Mouse (Mus musculus) midbrain, embryonic 15.5 days (tissue): ENCODE measurements around the gene Gpr108. TPM values are rescaled to one million over a fixed set of nuclear protein-coding genes. Genes with fewer than 3 reads are reported as not detected.

Experiments
- ATAC-seq: fragments of 200-750 bp; cut with Nextera tagmentation; replicated peaks from 2 replicates; pipeline ENCODE4 v1.8.0; 2017; ENCODE audit warnings: moderate TSS enrichment
- H3K27ac ChIP-seq: fragments of 300-500 bp; sonication (generic); 2 replicates; pipeline ENCODE4 v1.5.1; 2015; ENCODE audit warnings: mild to moderate bottlenecking, inconsistent platforms
- H3K27me3 ChIP-seq: fragments of 300-500 bp; sonication (generic); replicated peaks from 2 replicates; pipeline ENCODE4 v1.6.1; 2015; ENCODE audit warnings: inconsistent platforms
- H3K36me3 ChIP-seq: fragments of 300-500 bp; sonication (generic); replicated peaks from 2 replicates; pipeline ENCODE4 v1.6.1; 2015; ENCODE audit warnings: inconsistent platforms
- H3K4me1 ChIP-seq: fragments of 300-500 bp; sonication (generic); 2 replicates; pipeline ENCODE4 v1.6.1; 2015; ENCODE audit warnings: inconsistent platforms
- H3K4me2 ChIP-seq: fragments of 300-500 bp; sonication (generic); 2 replicates; pipeline ENCODE4 v1.6.1; 2015; ENCODE audit warnings: inconsistent platforms, mild to moderate bottlenecking, moderate library complexity
- H3K4me3 ChIP-seq: fragments of 300-500 bp; sonication (generic); 2 replicates; pipeline ENCODE4 v1.5.1; 2015; ENCODE audit warnings: mild to moderate bottlenecking, inconsistent platforms
- H3K9ac ChIP-seq: fragments of 300-500 bp; sonication (generic); 2 replicates; pipeline ENCODE4 v1.6.1; 2015; ENCODE audit warnings: mild to moderate bottlenecking, inconsistent platforms
- H3K9me3 ChIP-seq: fragments of 300-500 bp; sonication (generic); 2 replicates; pipeline ENCODE4 v1.6.1; 2016; ENCODE audit warnings: inconsistent platforms
- WGBS: fragments of 180-500 bp; shearing (Covaris S2); methylation state at CpG from one replicate; pipeline ENCODE4 v1.1.7; 2015; ENCODE audit warnings: mixed read lengths; 5-methylcytosine and 5-hydroxymethylcytosine counted together
- polyA plus RNA-seq: library from polyadenylated mRNA; unstranded; fragments of >200 nt; fragmentation: Nextera tagmentation; extraction: Ambion mirVana; gene quantifications from 2 replicates; pipeline ENCODE4 v1.2.1, GENCODE M21; 2015

Gene Gpr108
- polyA plus RNA-seq, 1 experiment from 2014 or later = 22.7 TPM

- Histone ChIP-seq H3K27ac (no peak overlapping the region), H3K4me2 (no peak overlapping the region), H3K36me3 (0 out of 2 replicates have a peak, but pooled peaks cover 5% of the 10 kb centered on the region), H3K27me3 (no peaks in the 10 kb centered on the region), H3K9me3 (no peaks in the 10 kb centered on the region), H3K4me1 (no peaks in the 10 kb centered on the region), H3K9ac (no peak overlapping the region), H3K4me3 (no peak overlapping the region)
- ATAC-seq = no peak
- 50% methylated on average over 7 of the region's 7 CpGs for WGBS
Measured at GRCm38 (mm10) chr17:57233038-57233437, 15.2 kb downstream of the Gpr108 start.

- no peak for ATAC-seq
- no peak overlapping the region for H3K4me3 ChIP-seq
- WGBS = 88% methylated on average over 1 of the region's 1 CpGs
Measured at GRCm38 (mm10) chr17:57232200-57232599, 16.0 kb downstream of the Gpr108 start.

DNA sequence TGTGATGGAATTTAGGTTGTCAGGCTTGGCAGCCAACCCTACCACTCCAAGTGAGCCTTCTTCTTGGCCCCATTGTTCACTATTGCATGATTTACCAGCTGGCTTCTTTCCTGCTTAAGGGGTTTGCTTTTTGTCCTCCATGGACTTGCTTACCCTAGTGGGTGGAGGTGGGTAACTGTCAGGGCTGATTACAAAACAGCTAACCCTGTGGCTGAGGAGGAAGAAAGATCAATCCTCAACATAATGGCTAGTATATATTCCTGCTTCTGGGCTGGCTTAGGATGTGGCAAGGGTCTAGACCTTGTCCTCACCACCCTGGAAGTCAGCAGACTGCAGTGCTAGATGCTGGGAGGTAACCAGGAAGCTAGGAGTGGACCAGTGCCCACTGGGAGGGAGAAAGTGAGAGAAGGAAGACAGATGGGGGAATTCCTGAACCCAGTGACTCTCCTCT lies 16.9 kb downstream of the Gpr108 start:
- no peaks in the 10 kb centered on the region for H3K4me1 ChIP-seq
- H3K27me3 ChIP-seq = no peaks in the 10 kb centered on the region
- H3K4me3 ChIP-seq = no peak overlapping the region
- no peak overlapping the region for H3K4me2 ChIP-seq
- no peak overlapping the region for H3K9ac ChIP-seq
- no peak overlapping the region for H3K27ac ChIP-seq
- no peak for ATAC-seq
- no peaks in the 10 kb centered on the region for H3K36me3 ChIP-seq
- H3K9me3 ChIP-seq = no peaks in the 10 kb centered on the region

More at GRCm38 (mm10) chr17:57232200-57232599, 16.0 kb downstream of the Gpr108 start:
- Histone ChIP-seq H3K36me3 (no peaks in the 10 kb centered on the region), H3K4me2 (no peak overlapping the region), H3K4me1 (no peaks in the 10 kb centered on the region), H3K27me3 (no peaks in the 10 kb centered on the region), H3K9ac (no peak overlapping the region), H3K9me3 (no peaks in the 10 kb centered on the region), H3K27ac (no peak overlapping the region)

DNA sequence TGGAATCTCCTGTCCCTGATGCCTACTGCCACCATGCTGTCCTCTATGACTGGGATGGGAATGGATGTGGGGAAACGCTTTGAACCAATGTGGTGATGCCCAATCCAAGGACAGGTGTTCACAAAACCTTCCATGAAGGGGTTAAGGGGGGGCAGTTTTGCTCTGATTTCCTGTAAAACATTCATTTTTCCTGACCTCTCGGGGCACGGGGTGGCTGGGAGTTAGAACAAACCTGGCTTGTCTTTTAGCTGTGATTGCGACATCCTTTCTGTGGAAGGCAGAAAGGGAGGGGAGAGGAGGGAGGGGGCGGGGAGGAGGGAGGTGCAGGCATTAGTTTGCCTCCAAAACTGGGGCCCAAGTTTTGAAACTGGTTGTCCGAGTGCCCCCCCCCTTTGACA lies 17.5 kb downstream of the Gpr108 start:
- H3K4me2 ChIP-seq = no peak overlapping the region
- 66% methylated on average over 6 of the region's 6 CpGs for WGBS
- no peak overlapping the region for H3K9ac ChIP-seq
- ATAC-seq = no peak
- H3K4me3 ChIP-seq = no peak overlapping the region
- H3K4me1 ChIP-seq = no peaks in the 10 kb centered on the region
- H3K27me3 ChIP-seq = no peaks in the 10 kb centered on the region
- no peak overlapping the region for H3K27ac ChIP-seq
- H3K9me3 ChIP-seq = no peaks in the 10 kb centered on the region
- H3K36me3 ChIP-seq = no peaks in the 10 kb centered on the region

GRCm38 (mm10) chr17:57229851-57230727 lies 18.2 kb downstream of the Gpr108 start:
- no peaks in the 10 kb centered on the region for H3K27me3 ChIP-seq
- H3K9me3 ChIP-seq = no peaks in the 10 kb centered on the region
- WGBS = 82% methylated on average over 15 of the region's 15 CpGs
- H3K4me1 ChIP-seq = no peaks in the 10 kb centered on the region
- no peak overlapping the region for H3K4me2 ChIP-seq
- H3K9ac ChIP-seq = no peak overlapping the region
- H3K36me3 ChIP-seq = no peaks in the 10 kb centered on the region
- no peak overlapping the region for H3K4me3 ChIP-seq
- no peak for ATAC-seq
- H3K27ac ChIP-seq = no peak overlapping the region

- no peaks in the 10 kb centered on the region for H3K36me3 ChIP-seq
- no peak overlapping the region for H3K9ac ChIP-seq
- H3K4me3 ChIP-seq = no peak overlapping the region
- no peak overlapping the region for H3K27ac ChIP-seq
- H3K4me2 ChIP-seq = no peak overlapping the region
- no peaks in the 10 kb centered on the region for H3K27me3 ChIP-seq
- no peak for ATAC-seq
- H3K4me1 ChIP-seq = no peaks in the 10 kb centered on the region
- WGBS = 80% methylated on average over 3 of the region's 3 CpGs
- no peaks in the 10 kb centered on the region for H3K9me3 ChIP-seq
Measured at GRCm38 (mm10) chr17:57228873-57229272, 19.4 kb downstream of the Gpr108 start.

DNA sequence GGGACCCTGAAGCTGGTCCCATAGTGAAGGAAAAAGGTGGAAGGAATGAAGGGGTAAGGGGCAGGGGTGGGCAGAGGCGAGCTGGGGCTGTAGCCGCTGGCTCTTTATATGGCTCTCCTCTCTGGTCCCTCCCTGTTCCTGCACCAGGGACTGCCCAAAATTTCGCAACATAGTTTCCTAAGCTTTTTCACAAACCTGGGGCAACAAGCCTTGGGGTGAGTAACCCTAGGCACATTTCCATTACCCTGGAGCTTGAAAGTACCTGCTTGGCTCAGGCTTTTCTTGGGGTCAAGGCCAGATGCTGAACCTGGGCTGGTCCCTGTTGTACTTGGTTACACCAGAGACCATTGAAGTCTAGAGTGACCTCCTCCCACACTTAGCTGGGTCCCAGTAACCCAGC lies 20.2 kb downstream of the Gpr108 start, which contains the start of gene C3:
TSS of gene C3 (minus strand) at position 123 of the 400 bp plus-strand sequence.
- Histone ChIP-seq H3K4me3 (no peak within 1 kb of the TSS), H3K4me1 (no peaks in the 10 kb centered on the region), H3K9me3 (no peaks in the 10 kb centered on the region), H3K4me2 (no peak within 1 kb of the TSS), H3K36me3 (no peaks in the 10 kb centered on the region), H3K27ac (no peak within 1 kb of the TSS), H3K27me3 (no peaks in the 10 kb centered on the region), H3K9ac (no peak within 1 kb of the TSS)
- 81% methylated on average over 3 of the region's 3 CpGs for WGBS
- no peak for ATAC-seq

DNA sequence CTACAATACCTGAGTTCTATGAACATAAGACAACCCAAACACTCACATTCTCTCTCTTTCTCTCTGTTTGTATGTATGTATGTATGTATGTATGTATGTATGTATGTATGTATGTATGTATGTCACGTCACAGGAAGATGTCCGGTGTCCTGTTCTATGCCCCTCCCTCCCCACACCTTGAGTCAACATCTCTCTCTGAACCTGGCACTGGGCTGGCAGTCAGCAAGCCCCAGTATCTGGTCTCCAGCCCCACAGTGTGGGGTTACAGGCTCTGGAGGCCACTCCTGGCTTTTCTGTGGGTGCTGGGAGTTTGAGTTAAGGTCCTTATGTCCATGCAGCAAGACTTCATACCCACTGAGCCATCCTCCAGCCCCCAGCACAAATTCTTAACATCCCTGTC lies 20.8 kb downstream of the Gpr108 start:
- ATAC-seq = no peak
- H3K4me2 ChIP-seq = no peak overlapping the region
- H3K9ac ChIP-seq = no peak overlapping the region
- no peaks in the 10 kb centered on the region for H3K9me3 ChIP-seq
- H3K27me3 ChIP-seq = no peaks in the 10 kb centered on the region
- no peaks in the 10 kb centered on the region for H3K4me1 ChIP-seq
- H3K27ac ChIP-seq = no peak overlapping the region
- H3K36me3 ChIP-seq = no peaks in the 10 kb centered on the region
- WGBS = 83% methylated on average over 2 of the region's 2 CpGs
- no peak overlapping the region for H3K4me3 ChIP-seq

- 0 out of 2 replicates have a peak, but pooled peaks cover 2% of the 10 kb centered on the region for H3K4me1 ChIP-seq
- WGBS = 80% methylated on average over 9 of the region's 9 CpGs
- no peak overlapping the region for H3K4me2 ChIP-seq
- no peaks in the 10 kb centered on the region for H3K27me3 ChIP-seq
- H3K9ac ChIP-seq = no peak overlapping the region
- H3K36me3 ChIP-seq = no peaks in the 10 kb centered on the region
- no peak overlapping the region for H3K27ac ChIP-seq
- H3K9me3 ChIP-seq = no peaks in the 10 kb centered on the region
- no peak for ATAC-seq
- H3K4me3 ChIP-seq = no peak overlapping the region
Measured at GRCm38 (mm10) chr17:57223313-57223712, 24.9 kb downstream of the Gpr108 start.

DNA sequence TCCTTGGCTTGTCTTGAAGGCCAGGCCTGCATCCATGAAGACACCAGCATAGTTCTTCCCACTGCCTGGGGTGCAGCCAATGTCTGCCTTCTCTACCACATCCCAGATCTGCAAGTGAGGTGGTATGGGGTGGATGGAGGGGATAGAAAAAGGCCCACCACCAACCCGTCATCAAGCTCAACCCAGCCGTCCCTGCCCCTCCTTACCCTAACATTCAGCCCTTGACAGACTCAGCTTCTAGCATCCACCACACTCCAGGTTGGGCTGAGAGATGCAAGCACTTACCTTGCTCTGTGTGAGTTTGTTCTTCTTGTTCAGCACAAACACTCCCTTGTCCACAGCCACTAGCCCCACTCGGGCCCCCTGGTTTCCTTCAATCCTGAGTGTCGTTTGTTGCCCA lies 26.3 kb downstream of the Gpr108 start:
- Histone ChIP-seq H3K36me3 (no peaks in the 10 kb centered on the region), H3K4me3 (no peak overlapping the region), H3K9me3 (no peaks in the 10 kb centered on the region), H3K4me1 (0 out of 2 replicates have a peak, but pooled peaks cover 2% of the 10 kb centered on the region), H3K9ac (no peak overlapping the region), H3K27me3 (no peaks in the 10 kb centered on the region), H3K27ac (no peak overlapping the region), H3K4me2 (no peak overlapping the region)
- ATAC-seq = no peak
- 91% methylated on average over 4 of the region's 4 CpGs for WGBS

DNA sequence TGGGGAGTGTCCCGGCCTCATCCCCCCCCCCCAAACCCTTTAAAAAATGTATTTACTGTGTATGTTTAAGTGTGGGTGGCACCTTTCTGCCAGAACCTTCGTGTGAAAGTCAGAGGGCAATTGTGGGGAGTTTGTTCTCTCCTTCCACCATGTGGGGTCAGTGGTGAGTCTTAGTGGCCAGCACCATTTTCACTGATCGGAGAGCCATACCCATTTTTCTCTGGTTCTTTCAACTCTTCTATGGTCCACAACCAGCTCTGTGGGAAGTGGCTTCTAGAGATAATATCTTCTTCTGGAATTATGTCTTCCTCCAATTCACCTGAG lies 28.4 kb downstream of the Gpr108 start:
- no peak for ATAC-seq

DNA sequence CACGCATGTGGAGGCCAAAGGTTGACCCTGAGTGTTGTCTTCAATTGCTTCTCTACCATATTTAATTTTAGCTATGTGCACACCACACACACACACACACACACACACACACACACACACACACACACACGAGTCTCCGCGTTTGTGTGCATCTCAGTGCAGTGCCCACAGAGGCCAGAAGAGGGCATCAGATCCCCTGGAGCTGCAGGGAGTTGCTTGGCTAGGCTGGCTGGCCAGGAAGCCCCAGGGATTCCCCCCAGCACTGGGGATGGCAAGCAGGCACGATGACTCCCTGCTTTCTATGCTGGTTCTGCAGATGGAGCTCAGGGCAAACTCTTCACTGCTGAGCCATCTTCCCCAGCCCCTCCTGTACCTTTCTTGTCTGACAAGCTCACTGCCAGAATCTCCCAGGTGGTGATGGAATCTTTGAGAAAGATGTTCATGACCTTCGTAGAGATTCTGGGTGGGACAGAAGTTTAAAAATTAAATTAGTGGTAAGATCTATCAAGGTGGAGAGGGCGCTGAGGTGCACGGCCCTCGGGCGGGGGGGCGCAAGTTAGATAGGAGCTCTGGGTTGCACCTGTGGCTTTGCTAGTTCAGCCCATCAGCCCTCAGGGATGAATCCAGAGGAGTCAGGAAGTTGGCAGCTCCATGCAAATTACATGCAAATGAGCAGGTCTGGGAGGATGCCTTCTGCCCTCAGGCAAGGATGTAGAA lies 28.9 kb downstream of the Gpr108 start:
- Histone ChIP-seq H3K27me3 (no peaks in the 10 kb centered on the region), H3K36me3 (no peaks in the 10 kb centered on the region), H3K9ac (no peak overlapping the region), H3K4me2 (no peak overlapping the region), H3K27ac (no peak overlapping the region), H3K4me3 (no peak overlapping the region), H3K4me1 (peaks cover 6% of the 10 kb centered on the region; the same call in 1 of the 2 replicates), H3K9me3 (no peaks in the 10 kb centered on the region)
- no peak for ATAC-seq
- 20% methylated on average over 11 of the region's 11 CpGs for WGBS

More for the DNA sequence above, 28.4 kb downstream of the Gpr108 start:
- no peak overlapping the region for H3K9ac ChIP-seq
- H3K27me3 ChIP-seq = no peaks in the 10 kb centered on the region
- 24% methylated on average over 3 of the region's 3 CpGs for WGBS
- no peaks in the 10 kb centered on the region for H3K9me3 ChIP-seq
- H3K4me2 ChIP-seq = no peak overlapping the region
- no peak overlapping the region for H3K27ac ChIP-seq
- no peaks in the 10 kb centered on the region for H3K36me3 ChIP-seq
- H3K4me3 ChIP-seq = no peak overlapping the region
- H3K4me1 ChIP-seq = peaks cover 5% of the 10 kb centered on the region; the same call in 1 of the 2 replicates
